ENCODE assay signal across 17 mouse cellular contexts in the genomic region with DNA sequence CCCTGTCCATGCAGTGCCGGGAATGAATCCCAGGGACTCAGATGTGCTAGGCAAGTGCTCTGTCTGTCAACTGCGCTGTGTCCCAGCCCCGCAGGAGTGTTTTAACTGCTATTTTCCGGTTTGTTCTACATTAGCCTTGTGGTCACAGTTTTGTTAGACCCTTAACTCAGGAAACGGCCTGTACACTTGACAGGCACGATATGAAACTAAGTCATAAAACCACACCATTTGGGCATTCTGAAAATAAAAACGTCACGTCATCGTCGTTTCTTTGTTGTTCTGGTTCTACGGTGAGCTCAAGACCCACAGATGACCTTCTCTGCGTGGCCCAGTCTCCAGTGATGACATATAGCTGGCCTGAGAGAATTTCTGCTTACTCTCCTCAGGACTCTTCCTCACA. TPM values are rescaled to one million over a fixed set of nuclear protein-coding genes. Genes with fewer than 3 reads are reported as not detected.
A peak's percentile ranks its signal among the peaks of the same experiment; 100 is the strongest.
DNase-seq lines count a peak whose midpoint lies in the region; ATAC-seq and TF ChIP-seq lines count a peak whose summit lies in the region.
"Had no signal": no experiment of that assay in that cellular context is flagged by ENCODE, and none has a peak within 500 bp of the region (broad histone marks: within the 10 kb centered on the region; RNA-seq: fewer than 3 reads in every experiment).

No protein-coding gene starts in this region.

- no peak overlapping the region for H3K9ac ChIP-seq in forebrain, embryonic 13.5 days
- H3K9ac ChIP-seq: embryonic facial prominence, embryonic 15.5 days; forebrain, embryonic 15.5 days; limb, embryonic 15.5 days had no signal

- H3K27ac ChIP-seq in heart, embryonic 10.5 days, result 0 out of 2 replicates have a peak overlapping the region, but pooled peaks have one; percentile 8
- no peak overlapping the region for H3K27ac ChIP-seq in forebrain, embryonic 13.5 days
- H3K27ac ChIP-seq: embryonic facial prominence, embryonic 15.5 days; forebrain, embryonic 15.5 days; limb, embryonic 15.5 days had no signal

- no peak overlapping the region for H3K4me2 ChIP-seq in forebrain, embryonic 13.5 days
- H3K4me2 ChIP-seq: embryonic facial prominence, embryonic 15.5 days; forebrain, embryonic 15.5 days; limb, embryonic 15.5 days had no signal

- no peak overlapping the region for H3K4me3 ChIP-seq in heart, embryonic 10.5 days
- no peak overlapping the region for H3K4me3 ChIP-seq in forebrain, embryonic 13.5 days
- H3K4me3 ChIP-seq in lung, adult 2 months (replicated peaks; ENCODE audit: extremely low read depth, low read depth, low read length), result no peak overlapping the region
- H3K4me3 ChIP-seq: embryonic facial prominence, embryonic 15.5 days; forebrain, embryonic 15.5 days; gastrocnemius, adult 2 months; layer of hippocampus, adult 2 months; limb, embryonic 15.5 days; midbrain, embryonic 10.5 days had no signal

- ATAC-seq in hematopoietic stem cell, adult 5-6 weeks (replicated peaks in 1 of 2; ENCODE audit: insufficient read depth in 1 of 2, low FRiP score in 2 of 2, low TSS enrichment in 1 of 2, low read depth in 1 of 2, poor library complexity in 2 of 2, severe bottlenecking in 2 of 2), result peak; percentile 79 to 84
- ATAC-seq in megakaryocyte-erythroid progenitor cell, adult 5-6 weeks (replicated peaks; ENCODE audit: low FRiP score, low TSS enrichment, poor library complexity, severe bottlenecking), result peak; percentile 41; the same call in 1 of the 2 replicates
- no peak for ATAC-seq in forebrain, embryonic 13.5 days
- ATAC-seq: forebrain, embryonic 15.5 days had no signal

- H3K36me3 ChIP-seq in heart, embryonic 10.5 days, result peaks cover 16% of the 10 kb centered on the region
- peaks cover 15% of the 10 kb centered on the region for H3K36me3 ChIP-seq in forebrain, embryonic 13.5 days (ENCODE audit: poor library complexity, severe bottlenecking)

- DNase-seq in heart, embryonic 10.5 days (ENCODE audit: low spot score), result no peak
- DNase-seq in heart, postnatal 36 days, result no peak
- DNase-seq in CD4-positive, CD25-positive, alpha-beta regulatory T cell, adult 2 months (ENCODE audit: low read depth, low spot score), result peak; percentile 56
- no peak for DNase-seq in ovary, adult 18-20 months (ENCODE audit: low spot score)
- no peak for DNase-seq in lung, adult 2 months
- DNase-seq: adrenal gland, adult 2 months; gastrocnemius, adult 2 months; heart, postnatal 4 days; kidney, adult 9 months had no signal

- H3K27me3 ChIP-seq in heart, embryonic 10.5 days (ENCODE audit: insufficient read depth, poor library complexity, severe bottlenecking), result no peaks in the 10 kb centered on the region
- H3K27me3 ChIP-seq in forebrain, embryonic 13.5 days, result no peaks in the 10 kb centered on the region
- H3K27me3 ChIP-seq: embryonic facial prominence, embryonic 15.5 days; forebrain, embryonic 15.5 days; limb, embryonic 15.5 days had no signal

- H3K9me3 ChIP-seq in heart, embryonic 10.5 days, result 0 out of 2 replicates have a peak, but pooled peaks cover 4% of the 10 kb centered on the region
- no peaks in the 10 kb centered on the region for H3K9me3 ChIP-seq in forebrain, embryonic 13.5 days (replicated peaks)
- H3K9me3 ChIP-seq: embryonic facial prominence, embryonic 15.5 days; forebrain, embryonic 15.5 days; limb, embryonic 15.5 days had no signal

- TF ChIP-seq CTCF in lung, adult 2 months (IDR thresholded peaks at IDR 0.05; ENCODE audit: insufficient read depth, low read length), result no peak

- no peak for TF ChIP-seq POLR2A in lung, adult 2 months (IDR thresholded peaks at IDR 0.05; ENCODE audit: borderline replicate concordance, extremely low read depth, low read depth, low read length)

- WGBS in heart, embryonic 10.5 days, result 88% methylated on average over 12 of the region's 12 CpGs
- 95% methylated on average over 12 of the region's 12 CpGs for WGBS in forebrain, embryonic 13.5 days
- 65% methylated on average over 12 of the region's 12 CpGs for WGBS in lung, adult 2 months

- intact Hi-C loops in heart, postnatal 36 days (cut with DNase I), result no loop called here

- H3K4me1 ChIP-seq in heart, embryonic 10.5 days, result peaks cover 48% of the 10 kb centered on the region
- H3K4me1 ChIP-seq in forebrain, embryonic 13.5 days, result peaks cover 36% of the 10 kb centered on the region
- H3K4me1 ChIP-seq in lung, adult 2 months (ENCODE audit: control insufficient read depth, insufficient read depth, low read length), result peaks cover 10% of the 10 kb centered on the region

RNA-seq across cellular contexts. Expression of gene Galnt2, which starts 40.3 kb away (rescaled TPM):
- polyA plus RNA-seq in heart, embryonic 10.5 days (2016; fragmentation: Nextera tagmentation; extraction: Ambion mirVana), result 44.7 and 59.3 TPM in 2 replicates
- 10 to 100 TPM; 32.1 to 34.2 TPM for total RNA-seq in heart, postnatal 36 days (2021)
- total RNA-seq in hematopoietic stem cell, adult 5-6 weeks (2017), result 26.9 and 42.6 TPM in 2 replicates
- total RNA-seq in megakaryocyte-erythroid progenitor cell, adult 5-6 weeks (2014; fragmentation: Nextera tagmentation), result 9.5 and 12.4 TPM in 2 replicates
- total RNA-seq in megakaryocyte-erythroid progenitor cell, adult 5-6 weeks (2017), result 1.9 and 6.8 TPM in 2 replicates
- 31.1 and 38.6 TPM in 2 replicates for polyA plus RNA-seq in forebrain, embryonic 13.5 days (2015; fragmentation: Nextera tagmentation; extraction: Ambion mirVana)
- 17.6 and 25.5 TPM in 2 replicates for polyA plus RNA-seq in lung, adult 2 months (2012; rRNA removed)
